Mouse (Mus musculus) erythroblast, embryonic 14.5 days (primary cell): ENCODE measurements around the gene Gm49366.
"Not testable (repeated sequence)": the region's sequence is repeated elsewhere in the genome, so short reads cannot be mapped to it uniquely, and the experiment has no call there.

Experiments used
- GATA1 ChIP-seq: IDR thresholded peaks from 2 replicates; pipeline ENCODE4 v1.6.1; 2012; ENCODE audit warnings: low read length, inconsistent platforms, mixed read lengths
- TAL1 ChIP-seq: IDR thresholded peaks from 3 replicates; pipeline ENCODE4 v1.6.1; 2012; ENCODE audit warnings: low read length, inconsistent platforms, mixed read lengths

- TF ChIP-seq TAL1, GATA1: not testable (repeated sequence)
Observed at GRCm38 (mm10) chr12:84033302-84033701, 5.4 kb upstream of the Gm49366 start.
